ENCODE assay signal across 8 mouse cellular contexts in the genomic region with DNA sequence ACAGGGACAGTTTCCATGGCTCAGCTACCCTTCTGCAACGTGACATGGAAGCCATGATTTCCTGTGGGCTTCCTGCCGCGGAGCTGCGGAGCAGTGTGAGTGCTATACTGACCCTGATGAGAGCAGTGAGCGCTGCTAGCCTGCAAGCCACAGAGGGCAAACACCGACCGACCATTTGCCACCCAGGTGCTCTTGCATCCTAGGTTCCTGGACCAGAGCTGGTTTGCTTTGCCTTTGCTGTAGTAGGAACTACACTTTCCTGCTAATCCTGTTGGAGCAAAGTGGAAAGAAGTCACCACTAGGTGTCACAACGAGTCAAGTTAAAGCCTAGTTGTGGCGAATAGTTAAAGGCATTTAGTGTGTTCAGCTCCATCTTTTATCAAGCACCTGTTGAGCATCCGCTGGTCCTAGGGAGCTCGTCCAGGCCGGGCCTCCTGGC. TPM values are rescaled to one million over a fixed set of nuclear protein-coding genes. Genes with fewer than 3 reads are reported as not detected.
A peak's percentile ranks its signal among the peaks of the same experiment; 100 is the strongest.
DNase-seq lines count a peak whose midpoint lies in the region; ATAC-seq and TF ChIP-seq lines count a peak whose summit lies in the region.

No protein-coding gene starts in this region.

- 30% methylated on average over 12 of the region's 12 CpGs for WGBS in forebrain, embryonic 12.5 days
- WGBS in hindbrain, embryonic 11.5 days, result 31% methylated on average over 12 of the region's 12 CpGs
- 8% methylated on average over 12 of the region's 12 CpGs for WGBS in lung, adult 2 months

- 0 out of 2 replicates have a peak, but pooled peaks have one; percentile 27 for ATAC-seq in forebrain, embryonic 12.5 days (ENCODE audit: low FRiP score)
- ATAC-seq in hindbrain, embryonic 11.5 days (ENCODE audit: low FRiP score), result 0 out of 2 replicates have a peak, but pooled peaks have one; percentile 49
- 0 out of 2 replicates have a peak, but pooled peaks have one; percentile 19 for ATAC-seq in neutrophil, adult 5-6 weeks (ENCODE audit: extremely low read depth, insufficient number of reproducible peaks, low FRiP score, poor library complexity, severe bottlenecking)

- no peaks in the 10 kb centered on the region for H3K36me3 ChIP-seq in MEL (ENCODE audit: control insufficient read depth in 1 of 2, insufficient read depth in 2 of 2, low read length in 2 of 2)
- no peaks in the 10 kb centered on the region for H3K36me3 ChIP-seq in forebrain, embryonic 12.5 days (replicated peaks)
- no peaks in the 10 kb centered on the region for H3K36me3 ChIP-seq in hindbrain, embryonic 11.5 days (ENCODE audit: control insufficient read depth, insufficient read depth, low read length)

- H3K4me2 ChIP-seq in forebrain, embryonic 12.5 days, result no peak overlapping the region
- no peak overlapping the region for H3K4me2 ChIP-seq in hindbrain, embryonic 11.5 days (replicated peaks; ENCODE audit: low read depth, low read length)

- no peaks in the 10 kb centered on the region for H3K79me2 ChIP-seq in MEL (ENCODE audit: control insufficient read depth, insufficient read depth, low read length, poor library complexity)

- DNase-seq in MEL (ENCODE audit: low read depth, low spot score), result peak; percentile 60
- peak; percentile 92 for DNase-seq in brain, embryonic 14.5 days (ENCODE audit: low read depth)
- DNase-seq in hindbrain, embryonic 11.5 days (ENCODE audit: low spot score), result peak; percentile 77
- DNase-seq in layer of hippocampus, adult 2 months (ENCODE audit: low spot score in 2 of 2), result peak; percentile 83 to 88
- DNase-seq in lung, adult 2 months, result peak; percentile 43
- peak; percentile 37 for DNase-seq in urinary bladder, postnatal 25 days (ENCODE audit: low spot score)

- TF ChIP-seq POLR2A in MEL (IDR thresholded peaks at IDR 0.05; ENCODE audit: control insufficient read depth in 1 of 2, insufficient read depth in 1 of 2, low read depth in 1 of 2, low read length in 2 of 2, poor library complexity in 1 of 2), result no peak
- no peak for TF ChIP-seq POLR2A in brain, embryonic 14.5 days (IDR thresholded peaks at IDR 0.05; ENCODE audit: borderline replicate concordance, extremely low read depth, insufficient read depth, insufficient read length, poor library complexity, severe bottlenecking)
- TF ChIP-seq POLR2A in lung, adult 2 months (IDR thresholded peaks at IDR 0.05; ENCODE audit: borderline replicate concordance, extremely low read depth, low read depth, low read length), result no peak

- peaks cover 0 to 2% of the 10 kb centered on the region in 2 experiments; a peak in 1 of 4 replicates for H3K27me3 ChIP-seq in MEL (ENCODE audit: control insufficient read depth in 1 of 2, insufficient read depth in 2 of 2, low read length in 2 of 2)
- no peaks in the 10 kb centered on the region for H3K27me3 ChIP-seq in forebrain, embryonic 12.5 days
- H3K27me3 ChIP-seq in hindbrain, embryonic 11.5 days (ENCODE audit: control insufficient read depth, insufficient read depth, low read length), result no peaks in the 10 kb centered on the region

- H3K9me3 ChIP-seq in MEL (replicated peaks; ENCODE audit: insufficient read depth, low read length), result no peaks in the 10 kb centered on the region
- H3K9me3 ChIP-seq in forebrain, embryonic 12.5 days, result no peaks in the 10 kb centered on the region
- no peaks in the 10 kb centered on the region for H3K9me3 ChIP-seq in hindbrain, embryonic 11.5 days (ENCODE audit: control insufficient read depth, low read length)

- no peak for TF ChIP-seq EP300 in MEL (IDR thresholded peaks at IDR 0.05; ENCODE audit: low read depth in 1 of 2, low read length in 2 of 2)

- H3K4me3 ChIP-seq in MEL (ENCODE audit: control insufficient read depth in 1 of 2, insufficient read depth in 1 of 2, low read depth in 2 of 2, low read length in 2 of 2), result no peak overlapping the region
- H3K4me3 ChIP-seq in forebrain, embryonic 12.5 days (replicated peaks), result no peak overlapping the region
- no peak overlapping the region for H3K4me3 ChIP-seq in hindbrain, embryonic 11.5 days (ENCODE audit: low read depth, low read length)
- no peak overlapping the region for H3K4me3 ChIP-seq in layer of hippocampus, adult 2 months
- H3K4me3 ChIP-seq in lung, adult 2 months (replicated peaks; ENCODE audit: extremely low read depth, low read depth, low read length), result no peak overlapping the region

- H3K4me1 ChIP-seq in MEL (ENCODE audit: control insufficient read depth in 1 of 2, insufficient read depth in 2 of 2, low read length in 2 of 2), result no peaks in the 10 kb centered on the region
- H3K4me1 ChIP-seq in forebrain, embryonic 12.5 days, result no peaks in the 10 kb centered on the region
- H3K4me1 ChIP-seq in hindbrain, embryonic 11.5 days (replicated peaks; ENCODE audit: control insufficient read depth, insufficient read depth, low read length), result no peaks in the 10 kb centered on the region
- H3K4me1 ChIP-seq in lung, adult 2 months (ENCODE audit: control insufficient read depth, insufficient read depth, low read length), result no peaks in the 10 kb centered on the region

- TF ChIP-seq RAD21 in MEL (IDR thresholded peaks at IDR 0.05; ENCODE audit: low read depth, low read length), result peak; percentile 80

- TF ChIP-seq CTCF in MEL (IDR thresholded peaks at IDR 0.05 in 2 of 3, conservative IDR thresholded peaks at IDR 0.05 in 1 of 3; ENCODE audit: control insufficient read depth in 1 of 3, insufficient read depth in 1 of 3, low read depth in 2 of 3, low read length in 3 of 3, poor library complexity in 1 of 3, severe bottlenecking in 1 of 3), result peak in 2 of 3 experiments; percentile 33 to 81; a peak in 4 of 6 replicates
- peak; percentile 76; the same call in 1 of the 2 replicates for TF ChIP-seq CTCF in brain, embryonic 14.5 days (IDR thresholded peaks at IDR 0.05; ENCODE audit: borderline replicate concordance, extremely low read depth, insufficient read depth, insufficient read length)
- TF ChIP-seq CTCF in layer of hippocampus, adult 2 months (conservative IDR thresholded peaks at IDR 0.05), result peak; percentile 91
- peak; percentile 45; the same call in 1 of the 2 replicates for TF ChIP-seq CTCF in lung, adult 2 months (IDR thresholded peaks at IDR 0.05; ENCODE audit: insufficient read depth, low read length)

- no peak overlapping the region for H3K9ac ChIP-seq in MEL (ENCODE audit: control insufficient read depth, low read depth, low read length, poor library complexity, severe bottlenecking)
- no peak overlapping the region for H3K9ac ChIP-seq in forebrain, embryonic 12.5 days
- H3K9ac ChIP-seq in hindbrain, embryonic 11.5 days (ENCODE audit: low read depth, low read length), result no peak overlapping the region

- no peak overlapping the region for H3K27ac ChIP-seq in MEL (ENCODE audit: control insufficient read depth, low read depth, low read length)
- H3K27ac ChIP-seq in forebrain, embryonic 12.5 days, result no peak overlapping the region
- H3K27ac ChIP-seq in hindbrain, embryonic 11.5 days (ENCODE audit: low read depth, low read length), result no peak overlapping the region
- H3K27ac ChIP-seq in layer of hippocampus, adult 2 months, result no peak overlapping the region

TF ChIP-seq in MEL, 35 proteins besides CTCF, POLR2A, EP300 and RAD21:
- TF ChIP-seq NELFE (IDR thresholded peaks at IDR 0.05; ENCODE audit: low read depth, low read length) (no peak), ZC3H11A (IDR thresholded peaks at IDR 0.05; ENCODE audit: low read depth, low read length) (peak; percentile 56), MYC (IDR thresholded peaks at IDR 0.05; ENCODE audit: low read depth, low read length) (no peak), GATA1 (IDR thresholded peaks at IDR 0.05; ENCODE audit: low read depth, low read length) (no peak), SMC3 (IDR thresholded peaks at IDR 0.05; ENCODE audit: low read depth, low read length) (peak; percentile 75), USF1 (IDR thresholded peaks at IDR 0.05; ENCODE audit: low read depth, low read length) (no peak)

RNA-seq across cellular contexts. Expression of gene Pdcl3, which starts 25.2 kb away (rescaled TPM):
- total RNA-seq in MEL (2012; rRNA removed), result 44.0 and 52.5 TPM in 2 replicates
- polyA plus RNA-seq in MEL (2012; ENCODE audit: insufficient read depth in 1 of 2, insufficient read length in 2 of 2, low read depth in 1 of 2, low replicate concordance in 2 of 2, missing spikeins in 1 of 2), result 100 to 1,000 TPM in 1 of 2 experiments, 10 to 100 TPM in 1; 71.5 to 236 TPM
- 68.0 and 71.8 TPM in 2 replicates for polyA plus RNA-seq in brain, embryonic 14.5 days (2012; rRNA removed)
- 174 and 179 TPM in 2 replicates for polyA plus RNA-seq in forebrain, embryonic 12.5 days (2016; fragmentation: Nextera tagmentation; extraction: Ambion mirVana)
- 173 TPM in 2 replicates for polyA plus RNA-seq in hindbrain, embryonic 11.5 days (2014; fragmentation: Nextera tagmentation; extraction: Ambion mirVana)
- 10 to 100 TPM; 36.3 TPM for total RNA-seq in layer of hippocampus, adult 2 months (2021)
- polyA plus RNA-seq in lung, adult 2 months (2012; rRNA removed), result 25.7 and 44.5 TPM in 2 replicates
- 39.8 and 45.5 TPM in 2 replicates for total RNA-seq in neutrophil, adult 5-6 weeks (2017)

Comparison
In these comparisons a context has a peak if more than half of its experiments do, and no peak if none do; other contexts are left out.
1. DNase-seq: peak in every context shown above with its lines; median percentile 92 in brain, embryonic 14.5 days; 86 in layer of hippocampus, adult 2 months; 77 in hindbrain, embryonic 11.5 days; 60 in MEL; 43 in lung, adult 2 months; 37 in urinary bladder, postnatal 25 days.